Mouse (Mus musculus) cerebellum, postnatal 10 days (tissue): ENCODE results near the gene Ywhaq.

Experiments used
- DNase-seq, 2 experiments: peaks; one replicate each; pipeline ENCODE4 v3.0.0; 2021; ENCODE audit warnings: mixed read lengths in 2 of 2

The Ywhaq gene

DNA sequence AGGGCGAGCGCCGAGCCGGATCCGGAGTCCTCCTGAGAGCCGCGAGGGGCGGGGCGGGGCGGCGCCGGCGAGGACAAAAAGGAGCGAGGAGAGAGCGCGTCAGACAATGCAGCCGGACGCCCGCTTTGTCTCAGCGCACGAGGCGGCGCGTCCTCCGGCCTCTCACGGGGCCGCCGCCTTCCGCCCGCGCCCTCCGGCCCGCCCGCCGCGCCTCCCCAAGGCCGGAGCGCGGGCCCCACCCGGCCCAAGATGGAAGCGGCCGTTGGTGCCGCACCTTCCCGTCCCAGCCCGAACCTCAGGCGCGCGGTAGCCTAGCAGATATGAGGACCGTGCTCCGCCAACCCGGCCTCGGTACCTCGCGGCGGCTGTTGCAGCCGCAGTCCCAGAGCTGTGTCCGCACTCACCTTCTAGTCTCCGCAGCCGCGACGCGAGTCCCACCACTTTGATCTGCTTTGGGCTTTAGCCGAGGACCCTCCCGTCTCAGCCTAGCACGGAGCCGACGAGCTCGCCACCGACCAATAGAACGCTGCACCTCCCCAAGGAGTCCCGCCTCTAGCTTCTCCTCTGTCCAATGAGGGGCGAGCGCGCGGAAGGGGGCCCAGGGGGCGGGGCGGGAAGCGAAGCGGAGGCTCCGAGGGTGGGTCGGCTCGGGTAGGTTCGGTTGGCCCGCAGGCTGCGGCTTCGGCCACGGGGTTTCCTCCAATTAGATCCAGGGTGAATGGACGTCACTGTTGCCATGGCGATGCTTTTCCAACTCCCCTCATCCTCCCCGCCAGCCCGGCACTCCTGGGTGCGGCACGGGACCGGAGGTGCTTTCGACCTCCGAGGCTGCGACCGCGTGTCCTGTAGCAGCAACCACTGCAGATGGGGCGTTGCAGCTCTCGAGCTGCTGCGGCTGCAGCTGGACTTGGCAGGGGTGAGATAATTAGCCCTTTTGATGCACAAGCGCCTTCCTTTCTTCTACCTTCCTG, at the start of gene Ywhaq:
Gene Ywhaq, minus strand, starts transcription at position 538 of the 971 bp plus-strand sequence.
- DNase-seq, result peak; percentile 99 to 100

- DNase-seq, result no peak
These were observed 46.0 kb upstream of the Ywhaq start for GRCm38 (mm10) chr12:21463448-21463891.

DNA sequence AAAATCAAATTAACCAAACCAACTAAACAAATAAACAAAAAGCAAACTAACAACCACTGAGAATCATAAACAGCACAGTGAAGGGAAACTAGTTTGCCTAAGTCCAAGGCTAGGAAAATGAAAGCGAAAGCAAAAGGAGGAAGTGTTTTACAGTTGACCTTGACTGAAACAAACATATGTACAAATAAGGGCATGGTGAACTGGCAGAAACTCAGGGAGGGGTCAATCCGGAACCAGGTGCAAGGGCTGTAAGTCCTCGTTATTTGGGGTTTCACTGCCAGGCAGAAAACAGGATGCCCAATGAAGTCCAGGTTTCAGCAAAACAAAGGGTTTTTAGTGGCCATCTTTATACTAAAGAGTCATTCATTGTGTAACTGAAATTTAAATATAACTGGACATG, 45.2 kb upstream of the Ywhaq start:
- no peak for DNase-seq

- no peak for DNase-seq
These were observed 42.2 kb upstream of the Ywhaq start for GRCm38 (mm10) chr12:21459681-21460080.

- DNase-seq, result no peak
These were observed 38.6 kb upstream of the Ywhaq start for GRCm38 (mm10) chr12:21456021-21456420.

GRCm38 (mm10) chr12:21451752-21452151, 34.3 kb upstream of the Ywhaq start:
- DNase-seq, result peak; percentile 42 to 45

GRCm38 (mm10) chr12:21451351-21451750, 33.9 kb upstream of the Ywhaq start:
- DNase-seq, result no peak

- no peak for DNase-seq
These were observed 26.3 kb upstream of the Ywhaq start for GRCm38 (mm10) chr12:21443783-21444182.

- no peak for DNase-seq
These were observed 24.4 kb upstream of the Ywhaq start for GRCm38 (mm10) chr12:21441870-21442269.

DNA sequence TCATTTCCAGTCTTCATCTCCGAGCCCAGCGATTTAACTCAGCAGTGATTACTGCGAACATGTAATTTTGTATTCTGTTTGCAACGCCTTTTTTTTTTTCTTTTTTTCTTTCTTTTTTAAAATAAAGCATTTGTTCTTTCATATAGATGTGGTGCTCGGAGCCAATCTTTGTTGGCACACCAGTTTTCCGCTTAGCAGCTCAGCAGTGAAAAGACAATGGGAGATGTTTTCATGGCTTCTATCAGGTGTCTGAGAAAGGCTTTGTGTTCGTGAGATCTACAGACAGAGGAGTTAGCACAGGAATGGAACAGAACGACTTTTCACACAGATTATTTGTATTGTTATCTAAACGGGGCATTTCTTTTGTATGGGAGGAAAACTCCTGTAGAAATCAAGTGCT, 22.0 kb upstream of the Ywhaq start:
- no peak for DNase-seq

DNA sequence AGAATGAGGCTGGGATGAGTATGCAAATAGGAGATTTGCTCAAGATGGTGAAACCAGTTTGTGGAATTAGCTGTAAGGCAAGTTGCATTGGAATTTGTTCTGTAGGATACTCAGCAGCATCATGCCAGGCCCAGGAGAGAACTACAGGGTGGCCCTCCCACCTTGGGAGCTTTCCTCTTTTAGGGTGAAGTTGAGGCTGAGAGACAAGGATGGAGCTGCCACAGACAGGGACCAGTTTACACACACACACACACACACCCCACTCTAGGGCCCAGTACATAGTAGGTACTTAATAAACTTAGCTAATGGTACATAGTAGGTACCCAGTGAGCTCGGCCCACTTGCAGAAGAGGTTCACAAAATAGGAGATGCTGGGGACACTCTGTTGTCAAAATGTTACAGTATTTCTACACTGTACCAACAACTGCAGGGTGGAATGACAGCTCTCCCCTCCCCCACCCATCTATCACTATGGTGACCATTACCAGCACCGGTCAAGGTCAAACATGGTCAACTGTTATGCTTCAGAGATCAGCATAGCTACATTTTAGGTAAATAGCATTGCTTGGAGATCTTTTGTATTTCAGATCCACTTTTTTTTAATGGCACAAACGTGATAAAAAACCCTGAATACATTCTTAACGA, 21.4 kb upstream of the Ywhaq start:
- peak in 1 of 2 experiments; percentile 37 for DNase-seq

DNA sequence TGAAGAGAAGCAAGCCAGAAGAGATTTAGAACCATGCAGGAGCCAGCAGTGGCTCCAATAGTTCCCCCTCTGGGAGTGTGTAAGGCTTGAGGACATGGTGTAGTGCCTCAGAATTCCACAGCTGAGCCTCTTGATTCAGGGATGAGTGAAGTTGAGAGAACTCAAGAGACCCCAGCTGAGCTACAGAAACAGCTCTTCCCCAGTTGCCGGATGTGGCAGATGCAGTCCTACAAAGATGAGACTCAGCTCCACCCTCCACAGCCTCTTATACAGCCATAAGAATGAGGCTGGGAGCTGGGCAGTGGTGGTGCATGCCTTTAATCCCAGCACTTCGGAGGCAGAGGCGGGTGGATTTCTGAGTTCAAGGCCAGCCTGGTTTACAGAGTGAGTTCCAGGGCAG, 20.9 kb upstream of the Ywhaq start:
- no peak for DNase-seq

GRCm38 (mm10) chr12:21431950-21432349, 14.5 kb upstream of the Ywhaq start:
- DNase-seq, result no peak

GRCm38 (mm10) chr12:21431039-21431438, 13.6 kb upstream of the Ywhaq start:
- no peak for DNase-seq

GRCm38 (mm10) chr12:21430140-21430539, 12.7 kb upstream of the Ywhaq start:
- DNase-seq, result no peak

DNA sequence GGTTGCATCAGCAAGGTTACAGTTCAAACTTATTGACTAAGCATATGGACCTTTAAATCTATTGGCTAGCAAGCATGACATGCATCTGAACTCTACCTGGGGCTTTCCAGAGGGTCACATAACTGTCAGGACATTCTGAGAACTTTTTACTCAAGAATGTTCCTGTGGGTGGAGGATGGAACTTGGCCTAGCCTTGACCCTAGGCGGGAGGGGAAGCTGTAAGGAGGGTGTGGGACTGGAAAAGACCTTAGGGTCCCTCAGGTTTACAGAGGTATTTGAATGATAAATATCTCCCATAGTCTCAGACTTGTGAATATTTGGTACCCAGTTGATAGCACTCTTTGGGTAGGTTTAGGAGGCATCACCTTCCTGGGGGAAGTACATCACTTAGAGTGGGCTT, 11.6 kb upstream of the Ywhaq start:
- no peak for DNase-seq

- DNase-seq, result peak; percentile 42 to 51
These were observed 8.9 kb upstream of the Ywhaq start for GRCm38 (mm10) chr12:21426065-21426940.

- DNase-seq, result no peak
These were observed 7.2 kb upstream of the Ywhaq start for GRCm38 (mm10) chr12:21424683-21425082.

DNA sequence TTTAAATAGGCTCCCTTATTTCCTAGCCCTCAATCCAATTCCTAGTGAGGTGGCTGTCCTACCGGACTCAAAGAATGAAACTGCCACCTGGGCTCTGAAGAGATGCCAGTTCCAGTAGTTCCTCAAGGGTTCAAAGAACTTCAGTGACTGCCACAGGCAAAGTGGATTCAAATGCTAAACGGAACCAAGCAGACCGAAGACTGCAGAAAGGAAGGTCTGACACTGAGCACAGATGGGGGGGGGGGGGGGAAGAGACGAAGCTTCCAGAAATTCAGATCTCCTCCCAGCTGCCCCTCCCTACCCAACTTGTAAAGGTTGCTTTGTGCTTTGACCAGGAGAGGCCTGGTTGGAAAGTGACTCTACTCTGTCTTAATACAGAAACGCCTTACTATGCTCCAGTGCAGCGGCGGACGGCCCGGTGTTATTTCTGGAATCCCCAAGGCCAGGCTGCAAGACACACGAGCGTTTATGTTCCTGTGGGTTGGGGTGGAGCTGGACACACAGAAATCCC, 1.2 kb upstream of the Ywhaq start:
- DNase-seq, result peak; percentile 43 to 51

DNA sequence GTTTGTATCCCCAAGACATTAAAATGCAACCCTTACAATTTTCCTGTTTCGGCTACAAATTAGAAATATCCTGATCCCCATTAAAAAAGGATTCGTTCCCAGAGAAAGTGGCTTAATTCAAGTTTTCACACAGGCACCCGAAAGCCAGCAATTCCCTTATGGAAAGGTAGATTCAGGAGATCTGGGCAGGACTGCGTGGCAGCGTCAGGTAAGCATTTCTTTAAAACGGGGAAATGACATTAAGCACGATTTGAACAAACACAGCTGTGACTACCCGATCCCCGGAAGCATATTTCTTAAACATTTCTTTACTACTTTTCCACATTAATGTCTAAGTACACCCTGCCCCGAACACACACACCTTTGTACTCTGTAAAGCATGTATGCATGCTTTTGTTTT, 646 bp upstream of the Ywhaq start:
- peak in 1 of 2 experiments; percentile 21 for DNase-seq

GRCm38 (mm10) chr12:21416506-21416905, 931 bp downstream of the Ywhaq start:
- DNase-seq, result peak; percentile 46 to 54

- DNase-seq, result no peak
These were observed 6.8 kb downstream of the Ywhaq start for GRCm38 (mm10) chr12:21410620-21411019.

DNA sequence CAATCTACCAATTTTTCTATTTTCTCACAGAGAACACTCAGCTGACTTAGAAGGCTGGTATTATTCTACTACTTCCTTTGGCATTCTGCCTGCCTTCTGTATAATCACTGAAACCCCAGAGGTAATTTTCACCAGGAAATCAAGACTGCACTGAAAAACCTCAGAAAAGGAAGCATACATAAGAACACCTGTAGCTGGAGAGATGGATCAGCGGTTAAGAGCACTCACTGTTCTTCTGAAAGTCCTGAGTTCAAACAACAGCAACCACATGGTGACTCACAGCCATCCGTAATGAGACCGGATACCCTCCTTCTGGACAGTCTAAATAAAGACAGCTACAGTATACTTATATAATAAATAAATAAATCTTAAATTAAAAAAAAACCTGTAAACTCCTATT, 7.8 kb downstream of the Ywhaq start:
- DNase-seq, result no peak
